Mouse (Mus musculus): ENCODE measurements around the gene E330009J07Rik.
A peak's percentile ranks its signal among the peaks of the same experiment; 100 is the strongest.

E330009J07Rik gene

DNA sequence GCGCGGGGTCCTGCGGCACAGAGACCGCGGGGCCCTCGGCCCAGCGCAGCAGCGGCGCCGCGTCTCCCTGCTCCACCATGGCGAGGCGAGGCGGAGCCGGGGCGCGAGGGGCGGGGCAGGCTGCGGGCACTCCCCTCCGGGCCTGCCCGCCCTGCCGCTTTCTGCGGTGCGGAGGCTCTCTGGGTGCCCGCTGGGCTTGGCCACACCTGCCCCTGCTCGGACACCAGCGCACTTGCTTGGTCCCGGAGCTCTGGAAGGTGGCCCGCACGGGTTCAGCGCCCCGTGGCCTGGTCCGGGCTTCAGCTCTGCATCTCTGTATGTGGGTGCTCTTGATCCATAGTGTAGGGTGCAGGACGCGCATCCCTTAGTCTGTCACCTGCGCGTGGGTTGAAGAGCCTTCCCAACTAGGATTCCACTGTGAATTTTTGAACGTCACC lies at the start of gene E330009J07Rik:
E330009J07Rik (minus strand) TSS at position 89 of the 437 bp plus-strand sequence.
- DNase-seq (ENCODE audit: low read depth): no peak

DNA sequence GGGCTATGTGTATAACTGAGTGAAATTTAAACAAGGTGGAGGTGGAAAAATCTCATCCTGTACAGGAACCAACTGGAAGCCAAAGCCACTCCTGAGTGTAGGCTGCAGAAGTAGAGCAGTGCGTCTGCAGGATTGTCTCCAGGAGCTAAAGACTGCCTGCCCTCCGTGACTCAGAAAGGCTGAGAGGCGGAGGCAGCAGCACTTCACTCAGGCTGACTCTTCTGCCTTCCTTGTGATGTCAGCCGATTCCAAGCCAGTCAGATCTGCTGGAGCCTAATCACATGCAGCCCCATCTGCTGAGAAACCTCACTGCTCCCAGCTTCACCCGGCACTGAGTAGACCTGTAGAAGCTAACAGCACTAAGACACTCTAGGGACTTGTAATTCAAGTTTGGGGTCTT lies 46.4 kb upstream of the E330009J07Rik start:
- DNase-seq (ENCODE audit: low read depth): no peak

DNA sequence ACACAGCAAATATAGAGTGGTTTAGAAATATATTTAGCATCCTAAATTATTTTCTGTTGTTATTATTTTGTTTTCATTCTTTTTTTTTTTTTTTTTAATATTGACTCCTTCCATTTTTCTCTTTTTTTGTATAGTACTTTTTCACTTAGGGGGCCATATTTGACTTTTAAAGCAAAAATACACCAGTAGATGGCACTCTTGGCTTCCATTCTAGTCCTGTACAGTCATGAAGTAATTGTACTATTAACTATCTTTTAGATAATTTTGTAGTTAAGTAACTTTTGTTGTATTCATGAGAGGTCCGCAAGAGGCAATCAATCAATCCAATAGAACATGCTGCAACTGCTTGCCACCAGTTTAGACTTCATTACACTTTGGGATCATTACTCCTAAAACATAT lies 43.8 kb upstream of the E330009J07Rik start:
- no peak for DNase-seq (ENCODE audit: low read depth)

DNA sequence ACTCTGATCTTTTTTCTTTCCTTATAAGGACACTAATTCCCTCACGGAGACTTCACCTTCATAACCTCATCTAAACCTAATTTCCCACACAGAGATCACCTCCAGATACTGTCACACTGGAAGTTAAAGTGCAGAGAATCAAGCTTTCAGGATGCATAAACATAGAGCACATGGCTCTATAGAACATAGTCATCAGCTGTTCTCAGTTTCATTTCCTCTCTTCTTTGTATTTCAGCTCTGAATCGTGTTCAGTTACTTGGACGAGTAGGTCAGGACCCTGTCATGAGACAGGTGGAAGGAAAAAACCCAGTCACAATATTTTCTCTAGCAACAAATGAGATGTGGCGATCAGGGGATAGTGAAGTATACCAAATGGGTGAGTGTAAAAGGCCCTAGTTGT lies 40.2 kb upstream of the E330009J07Rik start:
- DNase-seq (ENCODE audit: low read depth): no peak

DNA sequence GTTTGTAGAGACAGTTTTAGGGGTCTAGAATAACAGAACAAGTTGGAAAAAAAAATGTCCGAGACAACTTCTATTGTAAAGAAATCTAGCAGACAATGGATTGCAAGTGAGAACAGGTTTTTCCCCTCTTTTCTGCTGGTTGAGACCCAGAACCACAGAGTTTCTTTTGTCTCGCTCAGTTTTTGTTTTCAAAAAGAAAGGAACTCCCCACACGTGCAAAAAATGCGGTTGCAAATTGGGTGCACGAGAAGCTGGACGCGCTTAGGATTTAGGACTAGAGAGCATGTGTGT lies 35.7 kb upstream of the E330009J07Rik start:
- no peak for DNase-seq (ENCODE audit: low read depth)

DNA sequence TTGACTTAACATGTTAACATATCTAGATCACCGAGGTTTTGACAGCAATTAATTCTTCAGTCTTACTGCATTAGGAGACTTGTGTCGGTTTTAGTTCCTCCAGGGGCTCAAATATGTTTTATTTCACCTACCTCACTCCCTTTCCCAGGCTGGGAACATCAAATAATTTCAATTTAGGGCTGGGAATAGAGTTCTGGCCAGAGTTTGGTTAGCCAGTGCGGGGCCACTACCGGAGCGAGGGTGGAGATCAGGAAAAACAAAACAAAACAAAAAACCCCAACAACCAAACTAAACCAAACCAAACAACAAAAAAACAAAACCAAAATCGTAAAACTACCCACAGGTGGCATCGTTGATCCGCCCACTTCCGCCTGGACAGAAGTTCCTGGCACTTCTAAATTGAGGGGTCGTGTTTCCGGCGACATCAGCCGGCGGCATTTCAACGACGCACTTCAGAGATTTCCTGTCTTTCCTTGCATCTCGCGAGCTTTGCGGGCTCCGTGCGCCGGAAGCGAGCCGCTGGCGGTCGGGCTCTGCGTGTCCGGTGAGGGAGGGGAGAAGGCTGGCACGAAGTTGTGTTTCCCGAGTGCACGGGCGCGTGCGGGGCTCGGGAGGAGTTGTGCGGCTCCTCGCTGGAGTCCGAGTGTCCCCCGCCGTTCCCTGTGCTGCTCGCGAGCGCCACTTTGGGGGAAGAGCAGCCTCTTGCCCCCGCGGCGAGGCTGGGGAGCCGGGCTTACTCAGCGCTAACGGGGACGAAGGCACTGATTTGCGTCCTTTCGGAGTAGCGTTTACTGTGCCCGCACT lies 35.2 kb upstream of the E330009J07Rik start, which contains the start of gene Ssbp1:
Ssbp1 (plus strand) TSS at position 437 of the 804 bp plus-strand sequence.
- peak; percentile 84 for DNase-seq (ENCODE audit: low read depth)

DNA sequence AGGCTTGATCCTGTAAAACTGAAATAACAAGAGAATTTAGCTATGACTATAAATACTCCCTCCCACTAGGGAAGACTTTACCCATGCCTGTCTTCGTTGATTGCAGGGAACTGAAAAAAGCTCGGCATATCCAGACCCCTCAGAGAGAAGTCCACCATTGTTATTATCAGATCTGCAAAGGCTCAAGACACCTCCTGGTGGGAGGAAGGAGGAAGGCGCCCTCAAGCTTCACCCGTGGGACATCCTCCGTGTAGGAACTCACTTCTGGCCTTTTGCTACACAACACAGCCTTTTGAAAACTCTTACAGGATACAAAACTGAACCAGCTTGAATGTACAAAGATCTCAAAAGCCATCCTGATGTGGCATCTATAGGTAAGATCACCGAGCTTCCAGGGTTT lies 29.8 kb upstream of the E330009J07Rik start:
- DNase-seq (ENCODE audit: low read depth): no peak

DNA sequence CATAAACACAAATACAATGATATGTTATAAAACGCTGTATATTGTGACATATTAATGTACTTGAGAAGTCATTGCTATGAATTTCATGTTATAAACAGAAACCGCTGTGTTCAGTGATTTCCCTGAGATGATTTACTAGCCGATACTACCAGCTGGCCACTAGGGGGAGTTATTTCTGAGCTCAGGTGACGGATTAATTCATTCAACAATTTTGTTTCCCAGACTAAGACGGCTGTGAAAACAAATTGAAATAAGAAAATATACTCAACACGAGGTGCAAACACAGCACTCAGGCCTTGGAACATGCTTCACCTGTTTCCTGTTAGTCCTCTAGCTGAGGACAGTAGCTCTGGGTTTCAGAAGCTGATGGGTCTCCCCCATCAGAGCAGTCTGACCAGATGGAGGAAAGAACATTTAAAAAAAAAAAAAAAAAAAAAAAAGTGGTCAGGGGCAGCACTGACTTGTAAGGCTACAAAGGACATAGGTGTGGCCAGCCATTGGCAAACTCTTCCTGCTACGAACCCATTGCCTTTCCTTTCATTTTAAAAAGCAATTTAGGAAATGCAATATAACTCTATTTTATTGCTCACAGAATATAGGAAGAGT lies 18.6 kb upstream of the E330009J07Rik start:
- DNase-seq (ENCODE audit: low read depth): no peak

DNA sequence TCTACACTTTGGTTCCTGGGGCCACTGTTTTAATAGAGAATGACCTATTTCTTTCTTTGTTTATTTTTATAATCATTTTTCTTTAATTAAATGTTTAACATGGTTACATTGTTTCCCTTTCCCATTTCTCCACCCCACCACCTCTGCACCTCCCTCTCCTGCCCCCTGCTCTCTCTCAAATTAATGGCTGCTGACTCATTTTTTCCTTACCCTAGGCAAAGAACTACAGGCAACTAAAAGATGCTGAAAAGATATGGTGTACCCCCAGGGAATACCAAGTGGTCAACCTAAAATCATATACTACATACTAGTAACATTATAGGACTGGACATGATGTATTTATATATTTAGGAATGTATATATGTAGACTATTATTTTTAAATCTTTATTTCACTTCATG lies 12.7 kb upstream of the E330009J07Rik start:
- DNase-seq (ENCODE audit: low read depth): no peak

DNA sequence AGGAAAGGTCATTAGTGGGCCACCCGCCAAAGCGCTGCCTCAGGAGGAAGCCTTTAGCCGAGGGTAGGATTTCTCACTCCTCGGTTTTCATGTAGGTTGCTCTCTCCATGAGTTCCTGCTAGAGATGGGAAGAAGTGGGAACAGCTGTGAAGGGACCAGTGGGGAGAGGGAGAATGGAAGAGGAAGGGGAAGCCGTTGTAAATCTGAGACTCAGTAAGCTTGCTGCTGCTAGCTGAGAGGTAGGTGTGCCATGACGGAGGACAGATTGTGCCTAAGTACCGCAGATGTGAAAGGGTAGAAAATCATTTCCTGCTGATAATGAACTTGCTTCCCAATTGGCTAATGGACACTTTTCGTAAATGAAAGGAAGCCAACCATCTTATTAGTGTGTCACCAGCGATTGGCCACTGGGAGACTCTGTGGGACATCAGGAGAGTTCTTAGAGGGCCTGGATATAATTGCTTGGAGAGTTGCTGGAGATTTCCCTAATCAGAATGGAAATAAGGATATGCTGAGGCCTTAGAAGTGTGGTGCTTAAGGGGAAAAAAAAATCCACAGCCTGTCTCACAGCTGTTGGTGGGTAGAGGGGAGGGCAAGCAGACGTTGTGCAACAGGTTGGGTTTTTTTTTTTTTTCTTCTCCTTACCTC lies 7.5 kb upstream of the E330009J07Rik start:
- no peak for DNase-seq (ENCODE audit: low read depth)

DNA sequence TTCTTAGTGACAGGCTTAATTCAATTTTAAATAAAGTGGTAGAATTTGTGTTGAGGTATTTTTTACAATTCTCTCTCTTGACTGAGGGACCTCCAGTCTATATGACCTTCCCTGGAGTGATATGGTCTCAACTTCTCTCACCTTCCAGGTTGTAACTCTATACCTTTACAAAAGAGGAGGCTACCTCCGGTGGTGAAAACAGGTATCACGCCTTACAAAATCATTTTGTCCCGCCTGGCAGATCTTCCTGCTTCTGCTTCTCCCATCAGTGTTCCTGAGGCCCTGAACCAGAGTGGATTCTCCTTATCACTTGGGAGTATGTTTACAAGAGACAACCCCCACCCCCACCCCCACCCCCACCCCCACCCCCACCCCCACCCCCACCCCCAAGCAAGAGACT lies 5.8 kb upstream of the E330009J07Rik start:
- DNase-seq (ENCODE audit: low read depth): no peak

DNA sequence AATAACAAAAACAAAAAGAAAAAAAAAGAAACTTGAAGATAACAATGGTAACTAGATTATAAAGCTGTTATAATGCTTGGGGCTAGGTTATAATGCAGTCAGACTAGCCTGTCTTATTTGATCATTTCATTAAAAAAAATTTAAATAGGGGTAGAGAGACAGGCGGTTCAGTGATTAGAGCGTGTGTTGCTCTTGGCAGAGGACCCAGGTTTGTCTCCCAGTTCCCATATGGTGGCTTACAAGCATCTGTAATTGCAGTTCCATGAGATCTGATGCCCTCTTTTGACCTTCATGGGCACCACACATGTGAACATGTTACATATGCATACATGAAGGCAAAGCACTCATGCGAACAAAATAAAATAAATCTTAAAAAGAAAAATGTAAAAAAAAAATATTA lies 5.3 kb upstream of the E330009J07Rik start:
- DNase-seq (ENCODE audit: low read depth): no peak

DNA sequence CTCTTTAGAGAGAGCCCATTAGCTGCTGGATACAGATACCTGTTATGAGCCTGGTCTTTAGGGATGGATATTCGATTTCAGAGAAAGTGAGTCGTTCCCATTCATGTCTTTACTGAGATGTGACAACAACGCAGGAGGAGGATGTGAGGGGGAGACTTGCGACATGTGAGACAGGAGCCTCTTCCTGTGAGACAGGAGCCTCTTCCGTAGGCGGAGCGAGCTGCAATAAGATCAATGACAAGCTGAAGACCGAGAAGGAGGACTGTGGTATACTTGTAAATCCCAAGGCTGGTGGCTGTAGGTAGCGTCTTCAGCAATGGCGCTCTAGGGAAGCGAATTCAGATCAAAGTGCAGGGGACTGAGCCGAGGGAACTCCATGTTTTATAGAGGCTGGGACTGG lies 3.8 kb upstream of the E330009J07Rik start:
- DNase-seq (ENCODE audit: low read depth): no peak

DNA sequence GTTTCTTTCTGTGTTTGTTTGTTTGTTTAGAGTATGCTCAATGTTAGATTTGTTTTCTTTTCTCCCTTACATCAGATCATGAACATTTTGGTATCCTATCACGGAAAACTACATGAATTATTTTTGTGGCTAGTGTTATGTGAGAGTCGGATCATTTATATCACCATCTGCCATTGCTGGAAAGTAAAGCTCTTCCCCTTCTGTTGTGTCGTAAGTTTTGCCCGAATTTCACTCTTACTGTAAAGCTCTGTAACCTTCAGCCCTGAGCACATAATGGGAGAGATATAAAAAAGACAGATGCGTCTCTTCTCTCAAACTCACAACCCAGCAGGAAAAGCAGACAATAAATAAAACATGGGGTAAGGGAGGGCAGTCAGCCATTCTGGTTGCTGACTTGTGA lies 3.0 kb upstream of the E330009J07Rik start, which contains the start of gene Wee2:
Wee2 (plus strand) TSS at position 153 of the 400 bp plus-strand sequence.
- no peak for DNase-seq (ENCODE audit: low read depth)

DNA sequence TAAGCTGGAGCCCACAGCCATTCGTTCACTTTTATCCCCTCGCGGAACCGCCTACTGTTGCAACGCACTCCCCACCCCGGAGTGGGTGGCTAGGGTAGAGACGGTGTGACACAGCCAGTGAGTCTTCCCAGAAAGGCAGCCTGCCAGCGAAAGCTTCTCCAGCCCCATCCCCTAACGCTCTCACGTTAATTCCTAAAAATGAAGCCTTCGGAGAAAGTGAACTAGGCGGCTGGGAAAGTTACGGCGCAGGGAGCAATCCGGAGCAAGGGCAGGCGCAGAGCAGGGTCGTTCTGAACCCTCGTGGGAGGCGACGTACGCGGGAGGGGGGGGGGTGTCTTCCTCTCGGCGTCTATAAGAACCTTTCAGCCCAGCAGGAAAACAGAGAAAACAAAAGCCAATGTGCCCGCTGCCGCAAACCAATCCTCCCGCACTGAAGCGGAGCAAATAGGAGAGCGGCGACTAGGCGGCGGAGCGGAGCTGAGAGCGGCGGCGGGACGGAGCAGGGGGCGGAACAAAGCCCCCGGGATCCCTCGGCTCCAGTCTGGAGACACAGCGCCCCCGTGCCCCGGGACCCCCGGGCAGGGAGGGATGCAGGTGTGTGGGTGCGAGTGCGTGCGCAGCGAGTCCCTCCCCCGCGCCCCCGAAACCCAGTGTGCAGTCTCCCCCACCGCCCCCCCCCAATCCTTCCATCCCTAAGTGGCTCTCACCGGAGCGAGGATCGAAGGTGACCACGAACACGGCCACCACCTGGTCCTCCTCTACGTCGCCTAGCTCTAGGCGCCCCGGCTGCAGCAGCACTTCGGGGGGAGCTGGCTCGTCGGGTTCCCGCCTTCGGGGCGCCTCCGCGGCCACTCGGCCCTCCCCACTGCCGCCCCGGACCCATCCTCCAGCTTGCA lies 536 bp downstream of the E330009J07Rik start:
- no peak for DNase-seq (ENCODE audit: low read depth)

DNA sequence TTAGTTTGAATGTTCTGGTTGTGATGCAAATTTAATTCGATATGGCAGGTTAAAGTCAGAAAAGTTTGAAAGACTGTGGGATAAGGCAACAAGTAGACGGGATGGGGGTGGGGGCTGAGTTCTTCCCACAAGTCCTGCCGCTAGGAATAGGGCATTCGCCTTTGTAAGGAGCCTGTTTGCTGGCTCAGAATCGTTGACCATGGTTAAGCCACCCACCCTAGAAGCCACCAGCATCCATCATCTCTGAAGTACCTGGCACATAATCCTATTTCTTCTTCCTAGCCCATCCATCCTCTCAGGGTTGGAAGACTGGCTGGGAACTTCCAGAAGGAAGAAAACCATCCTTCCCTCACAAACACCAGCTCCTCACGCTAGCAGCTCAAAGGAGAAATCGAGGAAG lies 1.2 kb downstream of the E330009J07Rik start:
- no peak for DNase-seq (ENCODE audit: low read depth)

DNA sequence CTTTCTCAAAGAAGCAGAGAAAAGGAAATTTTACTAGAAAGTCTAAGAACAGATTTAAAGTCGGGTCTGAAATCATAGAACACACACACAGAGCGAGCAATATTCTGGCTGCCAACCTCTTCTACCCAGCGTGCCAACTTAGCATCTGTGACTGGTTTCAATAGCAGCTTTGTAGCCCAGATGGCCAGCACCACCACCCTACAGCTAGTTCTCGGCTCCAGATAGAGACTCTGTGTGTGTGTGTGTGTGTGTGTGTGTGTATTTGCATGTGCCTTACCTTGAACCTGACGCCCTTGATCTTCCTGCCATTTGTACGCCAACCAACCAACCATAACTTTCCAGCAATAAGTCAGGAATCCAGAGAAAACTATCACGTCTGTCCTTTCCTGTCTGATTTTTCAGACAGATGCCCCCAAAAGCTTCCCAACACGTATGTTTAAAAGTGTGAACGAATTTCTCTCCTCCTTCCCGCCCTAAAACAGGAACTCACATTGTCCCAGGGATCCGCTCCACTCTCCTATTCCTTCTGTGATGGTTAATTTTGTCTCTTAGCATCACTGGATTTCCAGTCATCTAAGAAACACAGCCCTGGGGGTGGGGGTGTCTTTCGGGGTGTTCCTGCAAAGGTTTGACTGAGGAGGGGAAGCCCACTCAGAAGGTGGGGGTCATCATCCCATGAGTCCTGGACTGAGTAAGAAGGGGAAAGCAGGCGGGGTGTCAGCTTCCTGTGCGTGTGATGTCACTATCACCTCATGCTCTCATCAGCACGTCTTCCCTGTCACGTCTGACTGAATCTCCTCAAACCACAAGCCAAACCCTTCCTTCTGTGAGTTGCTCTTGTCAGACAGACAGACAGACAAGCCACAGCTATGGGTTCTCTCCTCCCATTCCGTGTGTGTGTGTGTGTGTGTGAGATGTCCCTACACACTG lies 3.3 kb downstream of the E330009J07Rik start:
- DNase-seq (ENCODE audit: low read depth): no peak

DNA sequence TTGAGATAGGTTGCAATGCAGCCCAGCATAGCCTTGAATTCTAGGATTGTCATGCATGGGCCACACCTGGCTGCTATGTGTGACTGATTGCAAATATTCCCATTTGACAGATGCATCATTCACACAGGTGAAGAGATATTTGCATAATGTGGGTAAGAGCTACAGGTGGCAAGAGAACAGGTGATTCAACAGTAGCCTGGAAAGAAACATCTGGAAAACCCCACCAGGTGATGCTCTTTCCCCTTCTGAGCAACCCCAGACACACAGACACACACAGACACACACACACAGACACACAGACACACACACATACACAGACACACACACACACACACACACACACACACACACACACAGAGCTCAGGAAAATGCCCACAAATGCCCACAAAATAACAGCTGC lies 4.1 kb downstream of the E330009J07Rik start:
- no peak for DNase-seq (ENCODE audit: low read depth)

DNA sequence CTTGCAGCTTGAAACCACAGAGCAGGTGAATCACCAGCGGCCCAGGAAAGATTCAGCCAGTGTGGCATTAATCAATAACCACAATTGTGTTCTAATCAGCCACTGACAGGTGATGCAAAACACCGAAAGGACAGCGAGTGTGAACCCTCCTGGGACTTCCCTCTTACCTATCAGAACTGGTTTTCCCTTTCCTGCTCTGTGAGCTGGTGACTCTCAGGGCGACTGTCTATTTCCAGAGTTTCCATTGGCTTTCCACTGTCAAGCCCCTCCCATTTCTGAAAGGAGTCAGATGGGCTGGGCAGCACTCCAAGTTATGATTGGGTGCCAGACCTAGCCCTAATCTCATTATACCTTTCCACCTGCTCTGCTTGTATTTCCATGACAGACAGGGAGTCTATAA lies 4.6 kb downstream of the E330009J07Rik start:
- DNase-seq (ENCODE audit: low read depth): no peak

DNA sequence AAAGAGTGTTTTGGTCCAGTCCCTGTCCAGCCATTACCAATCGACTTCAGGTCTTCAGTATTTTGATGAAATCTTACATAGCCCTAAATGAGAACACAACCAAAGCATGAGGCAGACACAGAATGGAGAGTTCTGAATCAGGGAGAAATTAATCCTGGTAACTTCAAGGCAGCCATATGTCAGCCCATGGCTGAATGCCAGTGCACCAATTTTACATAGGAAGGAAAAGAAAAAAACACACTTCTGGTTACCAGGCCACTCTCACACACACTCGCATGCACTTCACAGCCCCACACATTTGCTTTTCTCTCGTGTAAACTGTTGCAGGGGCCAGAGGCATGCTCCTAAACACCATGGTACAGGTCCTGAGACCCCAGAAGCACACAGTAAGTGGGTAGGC lies 5.1 kb downstream of the E330009J07Rik start:
- no peak for DNase-seq (ENCODE audit: low read depth)

DNA sequence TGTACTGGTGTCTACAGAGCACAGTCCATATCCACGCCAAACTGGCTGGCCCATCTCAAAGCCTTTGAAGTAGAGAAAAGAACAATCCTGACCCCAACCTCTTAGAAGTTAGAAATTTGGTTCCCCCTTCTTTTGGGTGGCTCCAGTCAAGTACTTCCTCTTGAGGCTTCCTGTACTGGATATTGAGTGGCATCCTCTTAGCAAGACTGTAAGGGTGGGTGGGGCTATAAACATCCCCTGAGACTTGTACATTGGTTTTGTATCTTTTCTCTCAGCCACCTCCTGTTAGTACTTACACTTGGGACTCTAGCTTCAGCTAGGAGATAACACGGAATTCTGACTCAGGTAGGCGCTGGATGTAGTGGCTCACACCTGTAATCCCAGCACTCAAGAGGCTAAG lies 5.7 kb downstream of the E330009J07Rik start:
- no peak for DNase-seq (ENCODE audit: low read depth)
